Mouse (Mus musculus): ENCODE measurements around the gene Efna4. TPM values are rescaled to one million over a fixed set of nuclear protein-coding genes. Genes with fewer than 3 reads are reported as not detected.
A peak's percentile ranks its signal among the peaks of the same experiment; 100 is the strongest.

Gene Efna4
- polyA plus RNA-seq, 1 experiment from 2014 or later = 18.1 TPM

GRCm38 (mm10) chr3:89356029-89356428 lies 18.2 kb upstream of the Efna4 start:
- H3K27ac ChIP-seq = no peak overlapping the region

GRCm38 (mm10) chr3:89355512-89355902 lies 17.7 kb upstream of the Efna4 start:
- Histone ChIP-seq H3K27ac (0 out of 2 replicates have a peak overlapping the region, but pooled peaks have one; percentile 20), H3K27me3 (replicated peaks) (no peaks in the 10 kb centered on the region), H3K9me3 (no peaks in the 10 kb centered on the region), H3K9ac (no peak overlapping the region), H3K4me1 (replicated peaks) (peaks cover 14% of the 10 kb centered on the region), H3K36me3 (no peaks in the 10 kb centered on the region), H3K4me3 (replicated peaks) (no peak overlapping the region), H3K4me2 (replicated peaks) (peak overlapping the region; percentile 28; the same call in 1 of the 2 replicates)
- ATAC-seq = peak; percentile 26
- WGBS = 63% methylated on average over 6 of the region's 6 CpGs

More at GRCm38 (mm10) chr3:89356029-89356428, 18.2 kb upstream of the Efna4 start:
- 66% methylated on average over 9 of the region's 9 CpGs for WGBS
- no peak overlapping the region for H3K4me3 ChIP-seq (replicated peaks)
- H3K9me3 ChIP-seq = no peaks in the 10 kb centered on the region
- H3K36me3 ChIP-seq = no peaks in the 10 kb centered on the region
- peaks cover 14% of the 10 kb centered on the region; the same call in 1 of the 2 replicates for H3K4me1 ChIP-seq (replicated peaks)
- H3K4me2 ChIP-seq (replicated peaks) = no peak overlapping the region
- H3K27me3 ChIP-seq (replicated peaks) = no peaks in the 10 kb centered on the region
- no peak for ATAC-seq
- H3K9ac ChIP-seq = no peak overlapping the region

GRCm38 (mm10) chr3:89354816-89355511 lies 17.1 kb upstream of the Efna4 start:
- Histone ChIP-seq H3K27ac (no peak overlapping the region), H3K27me3 (replicated peaks) (no peaks in the 10 kb centered on the region), H3K4me3 (replicated peaks) (no peak overlapping the region), H3K36me3 (no peaks in the 10 kb centered on the region), H3K9ac (no peak overlapping the region), H3K4me2 (replicated peaks) (peak overlapping the region; percentile 28; the same call in 1 of the 2 replicates), H3K4me1 (replicated peaks) (peaks cover 19% of the 10 kb centered on the region), H3K9me3 (no peaks in the 10 kb centered on the region)
- ATAC-seq = peak; percentile 64
- WGBS = 20% methylated on average over 5 of the region's 5 CpGs

- peaks cover 23% of the 10 kb centered on the region for H3K4me1 ChIP-seq (replicated peaks)
- H3K9ac ChIP-seq = no peak overlapping the region
- H3K4me3 ChIP-seq (replicated peaks) = no peak overlapping the region
- H3K9me3 ChIP-seq = no peaks in the 10 kb centered on the region
- ATAC-seq = no peak
- H3K27me3 ChIP-seq (replicated peaks) = no peaks in the 10 kb centered on the region; the same call in 1 of the 2 replicates
- WGBS = 67% methylated on average over 5 of the region's 5 CpGs
- H3K36me3 ChIP-seq = no peaks in the 10 kb centered on the region
- no peak overlapping the region for H3K4me2 ChIP-seq (replicated peaks)
- no peak overlapping the region for H3K27ac ChIP-seq
Observed at GRCm38 (mm10) chr3:89351271-89351670, 13.4 kb upstream of the Efna4 start.

GRCm38 (mm10) chr3:89349869-89350501 lies 12.2 kb upstream of the Efna4 start, which contains the start of gene Adam15:
Adam15 (minus strand) TSS chr3:89349996.
- peak within 1 kb of the TSS; percentile 99 for H3K4me2 ChIP-seq (replicated peaks)
- peak within 1 kb of the TSS; percentile 69 for H3K4me3 ChIP-seq (replicated peaks)
- H3K27me3 ChIP-seq (replicated peaks) = no peaks in the 10 kb centered on the region; the same call in 1 of the 2 replicates
- under 1% methylated on average over 59 of the region's 59 CpGs for WGBS
- peak within 1 kb of the TSS; percentile 24 for H3K27ac ChIP-seq
- peak within 1 kb of the TSS; percentile 71 for H3K9ac ChIP-seq
- peak; percentile 93 for ATAC-seq
- peaks cover 16% of the 10 kb centered on the region for H3K4me1 ChIP-seq (replicated peaks)
- H3K9me3 ChIP-seq = no peaks in the 10 kb centered on the region
- H3K36me3 ChIP-seq = no peaks in the 10 kb centered on the region

GRCm38 (mm10) chr3:89348911-89349868 lies 11.4 kb upstream of the Efna4 start:
- whole genome bisulfite sequencing = 2% methylated on average over 38 of the region's 38 CpGs
- Histone ChIP-seq H3K4me1 (replicated peaks) (peaks cover 14% of the 10 kb centered on the region), H3K27me3 (replicated peaks) (no peaks in the 10 kb centered on the region; the same call in 1 of the 2 replicates), H3K27ac (peak overlapping the region; percentile 24; the same call in 1 of the 2 replicates), H3K4me2 (replicated peaks) (peak overlapping the region; percentile 99), H3K9ac (peak overlapping the region; percentile 71), H3K36me3 (no peaks in the 10 kb centered on the region), H3K4me3 (replicated peaks) (peak overlapping the region; percentile 69), H3K9me3 (no peaks in the 10 kb centered on the region)
- ATAC-seq = peak; percentile 60

- 75% methylated on average over 1 of the region's 1 CpGs for WGBS
- Histone ChIP-seq H3K36me3 (no peaks in the 10 kb centered on the region), H3K27ac (0 out of 2 replicates have a peak overlapping the region, but pooled peaks have one; percentile 17), H3K9ac (no peak overlapping the region), H3K4me1 (replicated peaks) (peaks cover 14% of the 10 kb centered on the region), H3K4me3 (replicated peaks) (no peak overlapping the region), H3K9me3 (no peaks in the 10 kb centered on the region), H3K27me3 (replicated peaks) (no peaks in the 10 kb centered on the region; the same call in 1 of the 2 replicates), H3K4me2 (replicated peaks) (peak overlapping the region; percentile 99)
- no peak for ATAC-seq
Observed at GRCm38 (mm10) chr3:89347916-89348315, 10.1 kb upstream of the Efna4 start.

GRCm38 (mm10) chr3:89346815-89347540 lies 9.2 kb upstream of the Efna4 start:
- Histone ChIP-seq H3K4me1 (replicated peaks) (peaks cover 14% of the 10 kb centered on the region), H3K4me3 (replicated peaks) (no peak overlapping the region), H3K27me3 (replicated peaks) (no peaks in the 10 kb centered on the region; the same call in 1 of the 2 replicates), H3K9ac (no peak overlapping the region), H3K9me3 (no peaks in the 10 kb centered on the region), H3K27ac (no peak overlapping the region), H3K4me2 (replicated peaks) (no peak overlapping the region), H3K36me3 (no peaks in the 10 kb centered on the region)
- no peak for ATAC-seq
- WGBS = 81% methylated on average over 10 of the region's 10 CpGs

GRCm38 (mm10) chr3:89343279-89343678 lies 5.5 kb upstream of the Efna4 start:
- Histone ChIP-seq H3K27me3 (replicated peaks) (no peaks in the 10 kb centered on the region; the same call in 1 of the 2 replicates), H3K36me3 (no peaks in the 10 kb centered on the region), H3K9ac (no peak overlapping the region), H3K4me1 (replicated peaks) (peaks cover 26% of the 10 kb centered on the region), H3K9me3 (no peaks in the 10 kb centered on the region), H3K27ac (no peak overlapping the region), H3K4me2 (replicated peaks) (no peak overlapping the region), H3K4me3 (replicated peaks) (no peak overlapping the region)
- ATAC-seq = no peak
- 85% methylated on average over 7 of the region's 7 CpGs for WGBS

GRCm38 (mm10) chr3:89341794-89342193 lies 4.0 kb upstream of the Efna4 start:
- H3K27ac ChIP-seq = no peak overlapping the region
- 91% methylated on average over 4 of the region's 4 CpGs for WGBS
- no peaks in the 10 kb centered on the region for H3K36me3 ChIP-seq
- H3K9me3 ChIP-seq = no peaks in the 10 kb centered on the region
- H3K9ac ChIP-seq = no peak overlapping the region
- H3K4me3 ChIP-seq (replicated peaks) = no peak overlapping the region
- H3K4me1 ChIP-seq (replicated peaks) = peaks cover 32% of the 10 kb centered on the region
- H3K4me2 ChIP-seq (replicated peaks) = no peak overlapping the region
- no peaks in the 10 kb centered on the region for H3K27me3 ChIP-seq (replicated peaks)
- ATAC-seq = no peak

GRCm38 (mm10) chr3:89340465-89340864 lies 2.6 kb upstream of the Efna4 start:
- ATAC-seq = peak; percentile 21
- WGBS = 3% methylated on average over 11 of the region's 11 CpGs

More at GRCm38 (mm10) chr3:89340465-89340864, 2.6 kb upstream of the Efna4 start:
- Histone ChIP-seq H3K27ac (no peak overlapping the region), H3K27me3 (replicated peaks) (no peaks in the 10 kb centered on the region), H3K9ac (0 out of 2 replicates have a peak overlapping the region, but pooled peaks have one; percentile 28), H3K4me1 (replicated peaks) (peaks cover 40% of the 10 kb centered on the region), H3K36me3 (no peaks in the 10 kb centered on the region), H3K4me2 (replicated peaks) (peak overlapping the region; percentile 85), H3K9me3 (no peaks in the 10 kb centered on the region), H3K4me3 (replicated peaks) (peak overlapping the region; percentile 25)

Measured in intestine, embryonic 15.5 days (tissue).